Mouse (Mus musculus) urinary bladder, postnatal 4 days (tissue): ENCODE measurements around the gene Zfp423.
A peak's percentile ranks its signal among the peaks of the same experiment; 100 is the strongest.

Experiments used
- DNase-seq, 2 experiments: peaks; one replicate each; pipeline ENCODE4 v3.0.0; 2021 to 2022; ENCODE audit warnings: low spot score in 2 of 2

The Zfp423 gene

GRCm38 (mm10) chr8:87746072-87746471, 213.3 kb downstream of the Zfp423 start:
- peak in 1 of 2 experiments; percentile 52 for DNase-seq

GRCm38 (mm10) chr8:87745125-87745698, 214.2 kb downstream of the Zfp423 start:
- DNase-seq, result no peak

GRCm38 (mm10) chr8:87744556-87744955, 214.8 kb downstream of the Zfp423 start:
- no peak for DNase-seq

DNA sequence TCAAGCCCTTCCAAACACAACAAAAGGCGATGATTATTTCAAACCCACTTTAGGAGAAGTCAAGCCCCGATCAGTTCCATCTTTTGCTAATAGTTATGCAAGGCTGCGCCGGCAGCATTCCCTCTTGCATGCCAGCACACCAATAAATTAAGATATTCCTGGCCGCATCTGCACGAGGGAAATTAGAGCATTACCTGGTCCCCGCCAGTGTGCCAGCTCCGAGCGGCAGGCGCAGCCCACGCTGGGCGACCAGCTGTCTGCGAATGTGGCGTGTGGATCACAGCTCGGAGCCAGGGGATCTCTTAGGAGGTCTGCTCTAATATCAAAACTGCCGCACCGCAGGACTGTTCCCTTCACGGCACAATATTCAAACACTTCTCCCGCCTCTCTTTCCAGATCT, 217.4 kb downstream of the Zfp423 start:
- DNase-seq, result no peak

- no peak for DNase-seq
Measured at GRCm38 (mm10) chr8:87740946-87741530, 218.4 kb downstream of the Zfp423 start.

DNA sequence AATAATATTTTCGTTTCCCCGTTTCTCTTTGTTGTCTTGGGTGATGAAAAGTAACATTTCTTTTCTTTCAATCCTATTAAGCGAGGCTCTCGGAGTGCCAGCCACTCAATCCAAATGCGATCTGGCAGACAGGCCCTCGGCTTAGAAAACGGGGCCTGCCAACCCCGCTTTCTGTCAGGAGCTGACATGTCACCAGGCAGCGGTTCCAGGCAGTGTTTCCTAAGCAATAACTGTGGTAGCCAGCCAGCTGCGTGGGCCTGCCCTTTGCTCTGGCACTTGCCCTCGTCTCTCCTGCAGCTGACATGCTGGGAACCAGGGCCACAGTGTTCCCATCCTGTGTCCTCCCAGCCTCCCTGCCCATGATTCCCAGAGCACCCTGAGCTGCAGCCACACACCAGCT, 221.5 kb downstream of the Zfp423 start:
- no peak for DNase-seq

DNA sequence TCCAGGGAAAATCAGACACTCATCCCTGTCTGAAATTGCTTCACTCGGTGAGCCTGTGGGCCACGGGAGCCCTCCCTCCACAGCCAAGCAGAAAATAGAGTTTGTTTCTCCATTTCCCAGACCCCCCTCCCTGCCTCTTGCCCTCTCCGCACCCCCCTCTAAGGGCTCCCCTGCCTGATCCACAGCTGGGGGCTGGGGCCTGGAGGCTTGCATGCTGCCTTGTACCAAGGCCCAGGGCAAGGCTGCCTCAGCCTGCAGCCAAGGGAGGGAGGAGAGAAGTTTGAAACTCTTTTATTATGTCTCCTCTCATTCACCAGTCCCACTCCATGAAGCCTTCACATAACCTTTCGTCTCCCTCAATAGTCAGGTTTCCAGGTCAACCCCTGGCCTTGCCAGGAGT, 224.5 kb downstream of the Zfp423 start:
- DNase-seq, result no peak

- no peak for DNase-seq
Measured at GRCm38 (mm10) chr8:87734496-87734895, 224.9 kb downstream of the Zfp423 start.

- no peak for DNase-seq
Measured at GRCm38 (mm10) chr8:87731062-87731461, 228.3 kb downstream of the Zfp423 start.

DNA sequence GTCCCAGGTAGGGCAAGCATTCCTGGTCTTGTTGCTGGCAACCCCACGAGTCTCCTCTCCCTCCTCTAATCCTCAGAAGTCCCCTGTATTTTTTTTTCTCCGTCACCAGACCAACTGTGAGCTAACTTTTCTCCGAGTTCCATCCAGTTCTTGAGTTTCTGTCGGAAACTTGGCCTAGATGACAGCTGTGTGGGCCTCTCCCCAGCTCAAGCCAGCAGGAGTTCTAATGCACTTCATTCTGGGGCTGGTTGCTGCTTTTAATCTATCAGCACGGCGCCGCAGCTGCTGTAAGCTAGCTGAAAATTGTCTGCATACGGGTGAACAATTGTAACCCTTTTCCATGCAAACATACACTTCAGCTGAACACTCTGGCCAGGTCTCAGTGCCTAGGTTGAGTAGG, 236.4 kb downstream of the Zfp423 start:
- DNase-seq, result no peak

- DNase-seq, result no peak
Measured at GRCm38 (mm10) chr8:87719137-87719815, 240.1 kb downstream of the Zfp423 start.

DNA sequence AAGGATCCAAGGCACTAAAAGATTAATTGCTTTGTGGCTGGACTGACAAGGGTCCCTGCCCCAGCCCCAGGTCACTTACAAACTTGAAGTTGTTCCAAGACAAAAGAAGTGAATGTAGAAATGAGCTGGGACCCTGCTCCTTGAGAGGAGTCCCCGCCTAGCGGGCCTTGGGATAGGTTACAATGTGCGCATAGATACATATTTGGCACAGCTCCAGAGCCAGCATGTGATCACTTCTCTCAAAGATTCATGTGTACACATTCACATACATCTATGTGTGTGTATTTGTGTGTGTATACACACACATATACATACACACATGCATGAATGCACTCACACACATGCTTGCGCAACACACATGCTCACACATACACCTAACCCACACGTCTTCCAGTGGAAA, 241.9 kb downstream of the Zfp423 start:
- DNase-seq, result no peak

GRCm38 (mm10) chr8:87716726-87717248, 242.6 kb downstream of the Zfp423 start:
- DNase-seq, result no peak

DNA sequence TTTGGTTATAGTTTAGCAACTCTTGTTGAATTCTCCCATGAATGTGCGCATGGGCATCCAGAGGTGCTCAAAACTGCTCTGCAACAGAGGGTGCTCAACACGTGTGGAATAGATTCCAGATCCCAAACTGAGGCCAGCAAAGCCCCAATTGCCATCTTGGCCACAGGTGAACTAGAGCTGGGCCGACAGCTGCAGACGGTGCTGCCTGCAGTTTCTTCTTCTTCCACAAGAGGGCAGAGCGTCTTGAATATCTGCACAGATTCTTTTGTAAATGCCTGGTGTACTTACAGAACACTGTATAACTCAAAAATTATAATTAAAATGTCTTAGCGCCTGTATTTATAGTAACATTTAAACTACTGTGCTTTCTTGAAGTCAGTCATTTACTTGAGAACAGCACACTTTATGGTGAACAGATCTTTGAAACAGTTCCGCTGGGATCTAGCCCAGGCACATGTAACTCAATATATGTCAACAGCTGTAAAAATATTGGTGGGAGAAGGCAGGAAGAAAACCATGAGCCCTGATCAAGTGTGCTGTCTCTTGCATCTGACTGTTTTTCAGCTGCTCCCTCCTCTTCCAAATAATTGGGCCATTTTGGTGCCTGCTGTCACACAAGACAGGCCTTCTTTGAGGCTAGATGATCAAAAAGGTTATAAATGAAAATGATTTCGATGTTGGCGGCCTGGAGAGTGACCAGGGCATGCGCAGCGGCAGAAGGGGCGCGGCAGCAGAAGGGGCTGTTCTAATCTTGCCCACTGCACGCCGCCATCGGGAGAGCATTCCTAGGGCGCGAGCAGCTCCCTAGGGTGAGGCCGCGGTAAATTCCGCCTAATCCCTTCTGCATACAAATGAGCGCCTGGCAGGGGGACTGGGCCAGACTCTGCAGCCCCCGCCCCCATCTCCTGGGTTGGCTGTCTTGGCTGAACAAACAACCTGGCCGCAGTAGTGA, 243.4 kb downstream of the Zfp423 start:
- DNase-seq, result peak; percentile 47 to 81

DNA sequence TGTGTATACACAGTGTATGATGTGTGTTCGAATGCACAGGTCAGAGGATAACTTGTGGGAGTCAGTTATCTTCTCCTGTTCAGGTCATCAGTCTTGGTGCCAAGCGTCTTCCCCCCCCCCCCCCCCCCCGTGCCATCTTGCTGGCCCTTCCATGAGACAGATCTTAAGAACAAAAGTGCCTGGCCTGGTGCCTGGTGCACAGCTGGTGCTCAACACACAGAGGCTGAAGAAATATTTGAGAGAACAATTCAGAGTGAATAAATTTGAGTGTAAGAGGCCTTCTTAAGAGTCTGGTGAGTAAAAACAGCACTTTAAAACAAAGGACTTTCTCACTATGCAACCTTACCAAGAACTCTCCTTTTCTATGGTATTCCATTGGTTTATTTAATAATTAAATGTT, 245.4 kb downstream of the Zfp423 start:
- no peak for DNase-seq

GRCm38 (mm10) chr8:87711955-87712354, 247.4 kb downstream of the Zfp423 start:
- no peak for DNase-seq

GRCm38 (mm10) chr8:87708127-87708637, 251.2 kb downstream of the Zfp423 start:
- no peak for DNase-seq

GRCm38 (mm10) chr8:87707176-87707575, 252.2 kb downstream of the Zfp423 start:
- DNase-seq, result no peak

DNA sequence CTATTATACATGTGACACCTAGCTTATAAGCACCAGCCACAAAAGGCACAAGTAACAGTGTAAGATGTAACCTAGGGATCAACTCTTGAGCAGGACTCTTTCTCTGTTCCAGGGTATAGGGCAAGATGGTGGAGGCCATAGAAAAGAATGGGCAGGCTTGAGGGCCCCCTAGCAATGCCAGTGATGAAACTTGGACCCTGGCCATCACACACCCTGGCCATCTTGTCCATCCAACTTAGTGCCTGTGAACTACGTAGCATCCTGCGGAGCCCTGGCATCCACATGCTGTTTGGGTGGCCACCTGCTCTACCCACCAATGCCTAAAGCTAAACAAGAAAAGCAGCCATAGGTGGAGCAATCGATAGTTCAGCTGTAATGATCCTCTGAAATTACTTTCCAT, 254.6 kb downstream of the Zfp423 start:
- no peak for DNase-seq

DNA sequence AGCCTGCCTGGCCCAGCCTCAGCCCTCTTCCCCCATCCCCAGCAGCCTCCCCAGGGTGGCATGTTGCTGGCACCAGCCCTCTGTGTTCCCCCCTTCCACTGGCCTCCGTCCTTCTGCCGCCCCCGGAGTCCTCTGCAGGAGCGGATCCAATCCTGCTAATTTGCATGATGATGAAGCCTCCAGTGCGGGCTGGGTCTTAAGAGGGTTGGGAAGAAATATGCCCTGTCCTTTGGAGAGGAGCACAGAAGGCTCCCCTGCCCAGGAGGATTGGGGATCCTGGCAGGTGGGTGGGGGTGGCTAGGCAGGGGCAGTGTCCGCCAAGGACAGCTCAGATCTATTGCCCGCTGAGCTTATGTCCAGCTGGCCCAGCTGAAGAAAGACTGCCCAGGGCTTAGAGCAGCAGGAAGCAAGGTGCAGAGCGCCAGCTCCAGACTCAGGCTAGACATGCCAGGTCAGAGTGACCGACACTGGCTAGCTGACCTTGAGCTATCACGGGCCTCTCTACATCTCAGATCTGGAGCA, 256.5 kb downstream of the Zfp423 start:
- DNase-seq, result no peak

DNA sequence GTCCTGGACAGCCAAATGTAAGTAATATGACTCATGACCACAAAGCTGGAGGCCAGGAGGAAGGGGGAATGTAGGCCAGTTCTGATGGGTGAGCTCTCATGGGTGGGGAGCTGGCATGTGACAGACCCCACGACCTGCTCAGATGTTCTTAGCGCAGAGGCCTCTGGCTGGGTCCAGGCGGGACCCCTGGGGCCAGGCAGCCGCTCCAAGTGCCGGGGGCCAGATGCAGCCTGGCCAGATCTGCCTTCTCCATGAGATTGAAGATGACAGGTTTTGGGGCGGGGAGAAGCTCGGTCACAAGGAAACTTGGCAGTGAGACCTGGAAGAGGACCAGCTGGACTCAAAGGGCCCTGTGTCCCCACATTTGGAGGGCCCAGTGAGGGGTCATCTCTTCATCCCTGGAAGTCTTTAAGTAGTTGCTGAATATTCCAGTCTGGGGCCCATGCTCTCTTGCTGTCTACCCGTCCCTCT, 257.3 kb downstream of the Zfp423 start:
- DNase-seq, result no peak
